ENCODE assay signal across 8 mouse cellular contexts in genomic region chr3:35933405-35933777, GRCm38 (mm10). TPM values are rescaled to one million over a fixed set of nuclear protein-coding genes. Genes with fewer than 3 reads are reported as not detected.
DNase-seq lines count a peak whose midpoint lies in the region; ATAC-seq and TF ChIP-seq lines count a peak whose summit lies in the region.

No protein-coding gene starts in this region.

- H3K4me1 ChIP-seq in stomach, postnatal 0 days (replicated peaks; ENCODE audit: control insufficient read depth, insufficient read depth) = peaks cover 3% of the 10 kb centered on the region; the same call in 1 of the 2 replicates

- peak overlapping the region; percentile 90 for H3K4me3 ChIP-seq in stomach, postnatal 0 days (ENCODE audit: low read depth, low read length)

- ATAC-seq in cerebellum, adult (ENCODE audit: insufficient number of reproducible peaks, low FRiP score, low TSS enrichment) = peak; percentile 4; the same call in 1 of the 2 replicates
- peak; percentile 54 for ATAC-seq in stomach, postnatal 0 days (ENCODE audit: low FRiP score, low TSS enrichment)

- H3K27me3 ChIP-seq in stomach, postnatal 0 days (ENCODE audit: control insufficient read depth, insufficient read depth, low read length) = no peaks in the 10 kb centered on the region

- TF ChIP-seq EP300 in stomach, postnatal 0 days (optimal IDR thresholded peaks at IDR 0.05) = no peak

- no peaks in the 10 kb centered on the region for H3K36me3 ChIP-seq in stomach, postnatal 0 days (ENCODE audit: control insufficient read depth, insufficient read depth, low read length)

- TF ChIP-seq CTCF in stomach, postnatal 0 days (IDR thresholded peaks at IDR 0.05; ENCODE audit: low read depth) = no peak

- no peak for DNase-seq in cerebellum, adult 9-10 months
- DNase-seq in B cell, adult 2 months = peak; percentile 60
- peak; percentile 18 for DNase-seq in cerebellum, adult 11 months
- DNase-seq in forelimb bud, embryonic 11.5 days (ENCODE audit: low read depth, low spot score) = peak; percentile 59
- peak; percentile 47 to 69 for DNase-seq in kidney, postnatal 4 days
- DNase-seq in mesoderm, embryonic 11.5 days (ENCODE audit: low read depth, low spot score) = peak; percentile 64
- peak; percentile 50 for DNase-seq in stomach, postnatal 0 days (ENCODE audit: low spot score)

- H3K9me3 ChIP-seq in stomach, postnatal 0 days (ENCODE audit: control insufficient read depth, low read length) = no peaks in the 10 kb centered on the region

- H3K9ac ChIP-seq in stomach, postnatal 0 days (ENCODE audit: low read length) = peak overlapping the region; percentile 99

- H3K27ac ChIP-seq in stomach, postnatal 0 days (replicated peaks) = peak overlapping the region; percentile 98

- WGBS in stomach, postnatal 0 days = under 1% methylated on average over 14 of the region's 14 CpGs

- H3K4me2 ChIP-seq in stomach, postnatal 0 days (replicated peaks; ENCODE audit: low read depth) = peak overlapping the region; percentile 72

RNA-seq across cellular contexts. Expression of gene Dcun1d1, which starts 3.9 kb away (rescaled TPM):
- polyA plus RNA-seq in stomach, postnatal 0 days (2015; fragmentation: Nextera tagmentation; extraction: Ambion mirVana) = 84.7 and 86.4 TPM in 2 replicates
